Mouse (Mus musculus) naive thymus-derived CD4-positive, alpha-beta T cell, adult 2 months (primary cell): ENCODE results near the gene Scgb1b20.
"Not testable (repeated sequence)": the region's sequence is repeated elsewhere in the genome, so short reads cannot be mapped to it uniquely, and the experiment has no call there.

Source experiments
- DNase-seq: peaks from one replicate; pipeline ENCODE4 v3.0.0-alpha.2; 2011; ENCODE audit warnings: low read depth

Gene Scgb1b20

DNA sequence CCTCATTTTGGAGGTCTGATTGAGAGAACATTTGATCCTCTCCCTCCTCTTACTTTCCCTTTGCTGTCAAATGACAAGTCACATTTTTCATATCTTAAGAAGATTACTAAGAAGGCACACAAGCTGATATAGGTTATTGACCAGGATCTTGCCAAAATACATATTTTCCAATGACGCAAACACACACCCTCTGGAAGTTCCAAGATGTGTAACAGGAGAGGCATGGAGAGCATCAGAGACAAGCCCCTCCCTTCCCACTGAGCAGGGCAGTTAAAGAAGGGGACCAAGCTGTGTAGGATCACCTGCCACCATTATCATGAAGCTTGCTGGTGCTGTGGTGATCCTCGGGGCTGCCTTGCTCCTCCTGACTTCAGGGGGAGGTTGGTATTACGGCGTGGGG, at the start of gene Scgb1b20:
Gene Scgb1b20, plus strand, starts transcription at position 301 of the 400 bp plus-strand sequence.
- not testable (repeated sequence) for DNase-seq

DNA sequence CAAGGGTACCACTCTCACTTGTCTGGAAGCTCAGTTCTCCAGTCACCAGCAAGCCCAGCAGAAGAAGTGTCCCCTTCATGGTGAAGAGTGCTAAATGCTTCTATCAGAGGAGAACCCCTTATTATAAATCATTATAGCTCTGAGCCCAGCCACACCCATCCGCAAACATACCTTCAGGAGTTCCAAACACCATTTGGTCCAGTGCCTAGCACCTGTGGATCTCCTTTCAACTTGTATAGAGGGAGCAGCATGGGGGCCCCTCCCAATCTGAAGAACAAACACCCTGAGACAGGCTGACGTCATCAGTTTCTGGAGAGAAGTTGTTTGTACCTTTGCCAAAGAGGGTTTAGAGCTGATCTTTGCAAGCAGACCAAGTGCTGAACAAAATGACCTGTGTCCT, 6.8 kb upstream of the Scgb1b20 start, which contains the start of gene Scgb2b20:
Gene Scgb2b20, minus strand, starts transcription at position 101 of the 400 bp plus-strand sequence.
- not testable (repeated sequence) for DNase-seq

DNA sequence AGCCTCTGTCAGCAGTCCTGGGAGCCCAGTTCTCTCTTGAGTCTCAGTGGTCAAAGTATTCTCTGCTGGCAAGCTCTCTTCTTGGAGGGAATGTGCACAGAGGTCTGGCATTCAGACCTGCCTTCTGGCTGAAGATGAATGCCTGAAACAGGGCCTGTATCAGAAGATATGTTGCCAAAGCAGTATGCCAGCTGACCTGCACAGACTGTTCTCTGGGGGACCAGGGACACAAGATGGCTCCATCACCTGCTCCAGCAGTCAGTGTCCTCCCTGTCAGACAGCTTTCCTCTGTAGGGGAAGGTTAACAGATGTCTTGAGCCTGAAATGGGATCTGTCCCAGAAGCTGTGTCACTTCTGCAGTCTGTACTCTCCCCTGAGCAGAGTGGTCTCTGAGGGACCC, 26.7 kb downstream of the Scgb1b20 start:
- DNase-seq, result not testable (repeated sequence)

DNA sequence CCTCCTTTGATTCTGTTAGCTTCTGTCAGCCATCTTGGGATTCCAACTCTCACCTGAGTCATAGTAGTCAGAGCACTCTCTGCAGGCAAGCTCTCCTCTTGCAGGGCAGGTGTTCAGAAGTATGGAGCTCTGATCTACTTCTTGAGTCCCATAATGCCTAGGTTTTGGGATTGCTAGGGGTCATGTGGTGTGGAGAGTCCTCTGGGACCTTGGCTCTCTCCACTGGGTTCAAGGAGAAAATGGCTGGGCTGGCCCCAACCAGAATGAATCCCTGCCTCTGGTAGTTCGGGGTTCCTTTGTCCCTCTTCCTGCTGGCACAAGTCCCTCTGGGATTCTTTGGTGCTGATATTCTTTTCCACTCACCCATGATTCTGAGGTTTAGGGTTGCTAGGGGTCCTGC, 28.6 kb downstream of the Scgb1b20 start:
- DNase-seq, result no peak

DNA sequence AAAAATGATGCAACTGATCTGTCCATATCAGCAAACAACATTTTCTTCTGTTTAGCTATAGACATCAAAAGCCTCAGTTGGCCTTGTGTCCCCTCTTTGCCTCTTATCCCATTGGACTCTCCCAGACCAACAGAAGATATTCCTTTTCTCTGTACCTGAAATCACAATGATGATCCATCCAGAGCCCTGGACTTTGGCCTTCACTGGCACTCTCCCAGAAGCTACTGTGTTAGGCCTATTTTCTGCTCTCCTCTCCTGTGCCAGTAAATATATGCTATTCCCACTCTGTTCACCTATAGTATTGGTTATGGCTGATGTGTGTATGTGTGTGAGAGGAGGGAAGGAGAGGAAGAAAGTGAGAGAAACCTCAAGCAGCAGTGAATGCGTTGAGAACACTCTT, 36.6 kb downstream of the Scgb1b20 start:
- not testable (repeated sequence) for DNase-seq
